Mouse (Mus musculus) testis, adult 2 months (tissue): ENCODE results near the gene Rrbp1. TPM values are rescaled to one million over a fixed set of nuclear protein-coding genes. Genes with fewer than 3 reads are reported as not detected.

Source experiments
- H3K27ac ChIP-seq: fragments of 200-500 bp; 2 replicates; pipeline ENCODE4 v1.5.1; 2012; ENCODE audit warnings: low read depth, low read length; ENCODE audit not compliant: control insufficient read depth, insufficient read depth
- H3K27me3 ChIP-seq: fragments of 200-500 bp; 2 replicates; pipeline ENCODE4 v1.6.1; 2012; ENCODE audit warnings: mild to moderate bottlenecking, low read length, moderate library complexity; ENCODE audit not compliant: control insufficient read depth, insufficient read depth
- H3K36me3 ChIP-seq: fragments of 200-500 bp; 2 replicates; pipeline ENCODE4 v1.6.1; 2012; ENCODE audit warnings: mild to moderate bottlenecking, low read length; ENCODE audit not compliant: control insufficient read depth, insufficient read depth
- H3K4me1 ChIP-seq: fragments of 200-500 bp; 2 replicates; pipeline ENCODE4 v1.6.1; 2012; ENCODE audit warnings: low read length; ENCODE audit not compliant: control insufficient read depth, insufficient read depth
- H3K4me3 ChIP-seq: fragments of 200-500 bp; 2 replicates; pipeline ENCODE4 v1.5.1; 2012; ENCODE audit warnings: low read depth, mild to moderate bottlenecking, low read length, moderate library complexity, mixed read lengths; ENCODE audit not compliant: control insufficient read depth
- CTCF ChIP-seq: fragments of 200-500 bp; IDR thresholded peaks from 2 replicates; pipeline ENCODE4 v1.5.1; 2012; ENCODE audit warnings: low read depth, mild to moderate bottlenecking, inconsistent platforms, low read length, moderate library complexity; ENCODE audit not compliant: control insufficient read depth, insufficient read depth, insufficient replicate concordance
- POLR2A ChIP-seq: fragments of 200-500 bp; IDR thresholded peaks from 2 replicates; pipeline ENCODE4 v1.6.1; 2012; ENCODE audit warnings: low read depth, mild to moderate bottlenecking, inconsistent platforms, low read length, moderate library complexity; ENCODE audit not compliant: control insufficient read depth
- polyA plus RNA-seq: library from polyadenylated mRNA; depleted of rRNA; stranded (reverse); fragments of >200 nt; gene quantifications from 2 replicates; pipeline ENCODE4 v1.2.3, GENCODE M21; 2012

The Rrbp1 gene
- polyA plus RNA-seq, 1 experiment: 107 TPM

GRCm38 (mm10) chr2:144044726-144045125 lies 33.7 kb upstream of the Rrbp1 start:
- no peak overlapping the region for H3K4me3 ChIP-seq
- no peaks in the 10 kb centered on the region for H3K27me3 ChIP-seq
- no peaks in the 10 kb centered on the region for H3K36me3 ChIP-seq
- no peak for TF ChIP-seq POLR2A
- no peak for TF ChIP-seq CTCF
- H3K27ac ChIP-seq: no peak overlapping the region
- H3K4me1 ChIP-seq: no peaks in the 10 kb centered on the region; the same call in 1 of the 2 replicates

GRCm38 (mm10) chr2:144032664-144033063 lies 21.6 kb upstream of the Rrbp1 start, which contains the start of gene Banf2:
Banf2 (plus strand) TSS chr2:144033059.
- no peak for TF ChIP-seq CTCF
- no peak for TF ChIP-seq POLR2A
- Histone ChIP-seq H3K4me1 (no peaks in the 10 kb centered on the region), H3K36me3 (no peaks in the 10 kb centered on the region), H3K4me3 (peak within 1 kb of the TSS; percentile 80), H3K27me3 (no peaks in the 10 kb centered on the region), H3K27ac (peak within 1 kb of the TSS; percentile 39; the same call in 1 of the 2 replicates)

- no peaks in the 10 kb centered on the region for H3K4me1 ChIP-seq
- no peaks in the 10 kb centered on the region for H3K36me3 ChIP-seq
- no peaks in the 10 kb centered on the region for H3K27me3 ChIP-seq
- TF ChIP-seq POLR2A (no peak), CTCF (no peak)
- H3K4me3 ChIP-seq: peak overlapping the region; percentile 9; the same call in 1 of the 2 replicates
- H3K27ac ChIP-seq: no peak overlapping the region; the same call in 1 of the 2 replicates
These were observed 19.7 kb upstream of the Rrbp1 start for GRCm38 (mm10) chr2:144030791-144031190.

- Histone ChIP-seq H3K4me3 (no peak overlapping the region), H3K27ac (no peak overlapping the region), H3K36me3 (no peaks in the 10 kb centered on the region), H3K4me1 (no peaks in the 10 kb centered on the region), H3K27me3 (no peaks in the 10 kb centered on the region)
- no peak for TF ChIP-seq POLR2A
- TF ChIP-seq CTCF: no peak
These were observed 15.4 kb upstream of the Rrbp1 start for GRCm38 (mm10) chr2:144026456-144026855.

- Histone ChIP-seq H3K27me3 (no peaks in the 10 kb centered on the region), H3K36me3 (no peaks in the 10 kb centered on the region), H3K4me3 (no peak overlapping the region), H3K4me1 (no peaks in the 10 kb centered on the region), H3K27ac (no peak overlapping the region)
- TF ChIP-seq CTCF (no peak), POLR2A (no peak)
These were observed 14.3 kb upstream of the Rrbp1 start for GRCm38 (mm10) chr2:144025361-144025760.

GRCm38 (mm10) chr2:144022441-144022840 lies 11.4 kb upstream of the Rrbp1 start:
- H3K4me3 ChIP-seq: no peak overlapping the region
- no peak overlapping the region for H3K27ac ChIP-seq
- no peaks in the 10 kb centered on the region for H3K36me3 ChIP-seq
- H3K27me3 ChIP-seq: no peaks in the 10 kb centered on the region
- no peaks in the 10 kb centered on the region for H3K4me1 ChIP-seq
- TF ChIP-seq POLR2A (no peak), CTCF (no peak)

GRCm38 (mm10) chr2:144019971-144020370 lies 8.9 kb upstream of the Rrbp1 start:
- TF ChIP-seq POLR2A (no peak), CTCF (no peak)
- Histone ChIP-seq H3K36me3 (no peaks in the 10 kb centered on the region), H3K27ac (no peak overlapping the region), H3K27me3 (no peaks in the 10 kb centered on the region), H3K4me3 (no peak overlapping the region), H3K4me1 (no peaks in the 10 kb centered on the region)

GRCm38 (mm10) chr2:144015861-144016260 lies 4.8 kb upstream of the Rrbp1 start:
- Histone ChIP-seq H3K27ac (no peak overlapping the region), H3K27me3 (no peaks in the 10 kb centered on the region), H3K4me1 (peaks cover 3% of the 10 kb centered on the region), H3K36me3 (no peaks in the 10 kb centered on the region), H3K4me3 (no peak overlapping the region)
- no peak for TF ChIP-seq CTCF
- TF ChIP-seq POLR2A: no peak
